Mouse (Mus musculus) erythroblast, embryonic 14.5 days (primary cell): ENCODE measurements around the gene Ctf1.

Experiments
- GATA1 ChIP-seq: IDR thresholded peaks from 2 replicates; pipeline ENCODE4 v1.6.1; 2012; ENCODE audit warnings: low read length, inconsistent platforms, mixed read lengths
- TAL1 ChIP-seq: IDR thresholded peaks from 3 replicates; pipeline ENCODE4 v1.6.1; 2012; ENCODE audit warnings: low read length, inconsistent platforms, mixed read lengths

DNA sequence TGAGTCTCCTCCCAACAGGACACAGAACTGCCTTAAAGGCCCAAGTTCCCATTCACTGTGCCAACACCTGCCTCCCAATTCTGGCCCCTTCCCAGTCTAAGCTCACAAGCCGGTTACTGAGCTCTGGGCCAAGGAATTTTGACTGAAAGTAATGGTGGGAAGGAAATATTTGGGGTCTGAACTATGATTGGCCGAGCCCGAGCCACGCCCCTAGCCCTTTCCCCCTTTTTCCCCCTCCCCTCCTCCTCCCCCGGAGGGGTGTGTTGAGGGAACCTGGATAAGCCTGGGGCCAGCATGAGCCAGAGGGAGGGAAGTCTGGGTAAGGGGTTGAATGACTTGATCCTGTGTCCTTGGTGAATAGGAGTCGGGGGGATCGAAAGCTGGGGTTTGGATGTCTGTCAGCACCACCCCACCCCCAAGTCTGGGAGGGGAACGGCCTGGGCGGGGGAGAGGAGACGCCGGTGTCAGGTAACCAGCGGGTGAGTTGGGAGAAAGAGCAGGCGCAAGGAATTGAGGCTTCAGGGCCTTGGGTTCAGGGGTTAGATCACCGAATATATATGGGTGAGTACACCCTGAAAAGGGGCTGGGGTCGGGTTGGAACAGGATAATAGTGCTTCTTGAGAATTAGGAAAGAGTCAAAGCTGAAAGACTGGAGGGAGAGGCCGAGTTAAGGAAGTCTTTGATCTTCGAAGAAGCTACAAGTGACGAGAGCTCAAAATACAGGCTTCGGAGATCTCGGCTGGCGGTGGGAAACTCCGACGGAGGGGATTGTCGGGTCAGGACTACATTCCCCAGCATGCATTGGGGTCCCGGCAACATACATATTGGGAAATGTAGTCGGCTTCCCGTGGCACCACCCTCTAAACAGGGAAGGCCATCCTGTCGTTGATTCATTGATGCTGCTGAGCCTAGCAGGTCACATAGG, at the start of gene Ctf1:
- TF ChIP-seq GATA1 (no peak), TAL1 (no peak)
